Mouse (Mus musculus) CD8-positive naive resting alpha-beta T cell, adult 2 months (primary cell): Measurements from ENCODE around the gene Grk3.

Experiments
- DNase-seq, 2 experiments: peaks; one replicate each; pipeline ENCODE4 v3.0.0; 2022; ENCODE audit warnings: low read depth in 2 of 2, low spot score in 2 of 2

The Grk3 gene

GRCm38 (mm10) chr5:113009183-113009820 is 6.3 kb downstream of the Grk3 start:
- no peak for DNase-seq

DNA sequence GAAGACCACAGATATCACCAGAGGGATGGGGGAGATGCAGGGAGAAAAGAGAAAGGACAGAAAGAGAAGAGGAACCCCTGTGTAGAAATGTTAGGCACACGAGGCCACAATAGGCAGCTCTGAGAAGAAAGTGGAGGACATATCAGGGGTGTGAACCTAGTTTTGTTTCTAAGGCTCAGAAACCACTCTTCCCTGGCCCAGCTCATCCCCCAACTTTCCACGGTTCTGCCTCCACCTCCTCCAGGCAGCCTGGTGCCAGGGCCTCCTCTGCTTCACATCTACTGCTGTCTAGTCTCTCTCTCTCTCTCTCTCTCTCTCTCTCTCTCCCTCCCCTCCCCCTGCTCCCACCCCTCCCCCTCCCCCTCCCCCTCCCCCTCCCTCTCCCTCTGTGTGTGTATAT is 7.1 kb downstream of the Grk3 start:
- no peak for DNase-seq

DNA sequence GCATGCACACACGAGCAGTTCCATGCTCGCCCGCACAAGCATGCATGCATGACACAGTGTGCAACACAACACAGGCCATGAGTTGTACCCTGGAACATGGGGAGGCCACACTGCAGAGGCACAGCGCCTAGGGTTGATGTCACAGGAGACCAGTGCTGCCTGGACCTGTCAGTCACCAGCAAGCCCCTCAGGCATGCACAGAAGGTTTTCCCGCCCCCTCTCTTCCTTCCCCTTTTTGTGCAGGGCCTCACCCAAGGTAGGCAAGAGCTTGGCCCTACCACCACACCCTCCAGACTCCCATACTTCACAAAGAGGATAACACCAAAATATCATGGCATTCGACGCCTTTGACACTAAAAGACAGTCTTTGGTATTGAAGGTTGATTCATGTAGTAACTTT is 8.6 kb downstream of the Grk3 start:
- DNase-seq, result no peak

- DNase-seq, result no peak
Measured at GRCm38 (mm10) chr5:113005941-113006391, 9.6 kb downstream of the Grk3 start.

- DNase-seq, result no peak
Measured at GRCm38 (mm10) chr5:113002821-113003380, 12.7 kb downstream of the Grk3 start.

- DNase-seq, result no peak
Measured at GRCm38 (mm10) chr5:112999227-112999626, 16.4 kb downstream of the Grk3 start.

DNA sequence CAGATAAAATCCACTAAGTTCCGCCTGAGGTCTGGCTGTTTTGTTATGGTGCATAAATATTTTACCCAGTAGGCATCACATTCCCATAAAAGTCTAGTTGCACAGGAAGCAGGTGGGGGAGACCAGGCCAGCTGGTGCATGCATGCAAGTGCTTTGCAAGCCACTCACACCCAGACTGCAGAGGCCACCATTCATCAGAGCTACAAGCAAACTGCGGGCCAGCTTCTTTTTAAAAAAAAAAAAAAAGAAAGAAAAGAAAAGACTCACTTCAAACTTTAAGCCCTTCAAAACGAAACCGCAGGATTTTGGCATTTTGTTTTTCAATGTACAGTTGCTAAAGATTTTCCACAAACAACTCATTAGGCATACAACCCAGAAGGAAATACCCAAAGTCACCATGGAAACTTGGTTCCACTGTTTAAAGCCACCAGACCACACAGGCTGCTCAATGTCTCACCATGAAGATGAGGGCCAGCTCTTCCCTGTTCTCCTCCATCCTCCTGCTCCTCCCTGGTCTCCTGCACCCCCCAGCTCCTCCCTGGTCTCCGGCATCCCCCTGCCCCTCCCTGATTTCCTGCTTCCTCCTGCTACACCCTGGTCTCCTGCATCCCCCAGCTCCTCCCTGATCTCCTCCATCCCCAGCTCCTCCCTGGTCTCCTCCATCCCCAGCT is 17.9 kb downstream of the Grk3 start:
- no peak for DNase-seq

- DNase-seq, result no peak
Measured at GRCm38 (mm10) chr5:112991245-112991644, 24.3 kb downstream of the Grk3 start.

GRCm38 (mm10) chr5:112981931-112982330 is 33.7 kb downstream of the Grk3 start:
- DNase-seq, result no peak

- no peak for DNase-seq
Measured at GRCm38 (mm10) chr5:112979710-112980109, 35.9 kb downstream of the Grk3 start.

DNA sequence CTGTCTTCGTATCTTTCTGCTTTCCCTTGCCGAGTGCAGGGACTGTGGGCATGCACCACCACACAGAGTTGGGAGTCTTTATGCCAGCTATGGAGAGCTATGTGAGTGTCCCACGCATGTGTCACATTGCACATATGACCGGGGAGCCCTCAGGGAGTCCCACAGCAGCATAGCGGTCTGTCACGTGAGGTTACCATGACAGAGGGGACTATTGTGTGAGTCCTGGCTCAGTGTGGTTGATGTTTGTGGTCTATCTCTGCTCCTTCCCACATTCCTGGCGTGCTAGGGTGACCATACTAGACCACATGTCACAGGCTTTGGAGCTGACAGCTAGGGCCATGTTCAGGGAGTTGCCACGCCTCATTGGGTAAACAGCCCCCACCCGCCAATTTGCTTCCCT is 36.4 kb downstream of the Grk3 start:
- no peak for DNase-seq

DNA sequence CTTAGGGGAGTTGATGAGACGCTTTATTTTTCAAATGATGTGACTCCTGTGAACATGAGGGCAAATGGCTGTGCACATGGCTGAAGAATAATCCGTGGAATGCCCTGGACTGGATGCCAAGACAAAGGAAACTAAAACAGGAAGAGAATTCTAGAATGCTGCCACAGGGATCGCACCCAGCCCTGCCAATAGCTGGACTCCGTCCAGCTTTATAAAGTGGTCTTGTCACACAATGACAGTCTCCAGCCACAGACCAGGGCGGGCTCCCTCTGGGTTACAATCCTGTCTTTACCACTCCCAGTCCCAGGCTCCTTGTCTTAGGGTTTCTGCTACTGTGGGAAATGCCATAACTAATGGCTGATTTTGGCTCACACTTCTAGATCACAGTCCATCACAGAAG is 38.5 kb downstream of the Grk3 start:
- DNase-seq, result no peak

- DNase-seq, result no peak
Measured at GRCm38 (mm10) chr5:112973596-112973995, 42.0 kb downstream of the Grk3 start.

GRCm38 (mm10) chr5:112972297-112972696 is 43.3 kb downstream of the Grk3 start:
- DNase-seq, result no peak

GRCm38 (mm10) chr5:112963495-112963894 is 52.1 kb downstream of the Grk3 start:
- DNase-seq, result no peak

GRCm38 (mm10) chr5:112962166-112962565 is 53.4 kb downstream of the Grk3 start:
- DNase-seq, result no peak

GRCm38 (mm10) chr5:112960911-112961310 is 54.7 kb downstream of the Grk3 start:
- no peak for DNase-seq

DNA sequence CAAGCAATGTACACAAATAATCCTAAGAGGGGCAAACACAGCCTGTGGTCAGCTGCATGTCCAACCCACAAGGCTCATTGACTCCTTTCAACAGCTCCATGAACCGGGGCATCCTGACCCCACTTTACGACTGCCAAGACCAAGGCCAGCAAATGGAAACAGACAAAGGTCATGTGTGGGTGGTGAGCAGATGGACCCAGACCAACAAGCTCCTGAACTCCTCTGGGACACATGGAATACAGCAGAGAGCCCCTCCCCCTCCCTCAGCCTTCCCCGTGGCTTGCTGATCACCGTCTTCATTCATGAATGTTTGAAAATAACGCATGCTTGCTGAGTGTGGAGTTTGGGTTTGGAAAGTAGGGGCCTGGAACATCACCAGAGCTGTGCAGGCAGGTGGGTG is 57.3 kb downstream of the Grk3 start:
- DNase-seq, result no peak

DNA sequence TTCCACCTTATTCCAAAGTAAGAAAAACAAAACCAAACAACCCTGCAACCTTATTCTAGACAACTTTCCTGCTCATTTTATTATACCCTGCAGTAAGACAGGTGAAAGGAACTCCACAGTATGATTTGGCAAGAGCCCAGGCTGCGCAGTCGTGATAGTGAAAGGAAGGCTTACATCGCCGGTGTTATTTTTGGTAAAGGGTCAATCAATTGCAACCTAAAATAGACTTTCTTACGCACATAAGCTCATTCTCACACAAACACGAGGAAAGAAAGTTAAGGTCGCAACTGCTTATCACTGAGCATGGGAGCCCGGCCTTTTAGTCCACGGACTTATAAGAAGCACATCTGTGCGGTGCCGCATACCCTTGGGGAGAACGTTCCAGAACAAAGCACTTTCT is 58.8 kb downstream of the Grk3 start:
- DNase-seq, result no peak

DNA sequence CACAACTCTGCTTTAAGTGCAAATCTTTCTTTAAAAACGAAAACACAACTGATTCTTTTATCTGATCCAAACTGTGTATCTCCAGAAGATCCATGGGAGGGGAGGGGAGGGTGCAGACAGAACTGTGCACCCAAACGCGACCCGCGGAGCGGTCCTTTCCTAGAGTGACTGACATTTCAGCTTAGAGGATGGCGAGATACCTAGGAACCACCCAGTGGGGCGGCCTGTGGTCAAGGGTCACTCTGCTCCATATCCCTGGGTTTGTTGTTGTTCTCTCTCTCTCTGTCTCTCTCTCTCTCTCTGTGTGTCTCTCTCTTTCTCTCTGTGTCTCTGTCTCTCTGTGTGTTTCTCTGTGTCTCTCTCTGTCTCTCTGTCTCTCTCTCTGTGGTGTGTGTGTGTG is 59.2 kb downstream of the Grk3 start:
- no peak for DNase-seq

GRCm38 (mm10) chr5:112950847-112951246 is 64.7 kb downstream of the Grk3 start:
- no peak for DNase-seq

DNA sequence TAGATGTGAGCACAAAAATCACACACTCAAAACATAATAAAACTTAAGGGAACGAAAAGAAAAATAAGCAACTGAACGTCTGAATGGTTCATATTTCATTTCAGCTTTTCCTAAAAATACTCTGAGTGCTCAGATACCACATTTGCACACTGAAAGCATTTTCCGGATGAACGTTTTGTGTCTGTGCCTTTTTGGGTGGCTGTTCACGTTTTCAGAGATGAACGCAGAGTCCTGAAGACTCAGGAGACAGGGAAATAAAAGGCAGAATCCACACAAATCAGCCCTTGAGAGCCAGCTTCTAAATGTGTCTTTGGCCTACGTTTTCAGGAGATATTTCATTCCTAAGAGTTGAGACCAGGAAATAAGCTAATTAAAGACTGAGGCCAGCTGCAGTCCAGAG is 69.7 kb downstream of the Grk3 start:
- no peak for DNase-seq

GRCm38 (mm10) chr5:112942244-112942643 is 73.3 kb downstream of the Grk3 start:
- DNase-seq, result no peak
